Mouse (Mus musculus) induced T-regulatory cell, adult 2 months (primary cell): ENCODE results near the gene Itgb1.
A peak's percentile ranks its signal among the peaks of the same experiment; 100 is the strongest.

Source experiments
- DNase-seq: peaks from one replicate; pipeline ENCODE4 v3.0.0-alpha.2; 2012; ENCODE audit warnings: low read depth

Itgb1 gene

DNA sequence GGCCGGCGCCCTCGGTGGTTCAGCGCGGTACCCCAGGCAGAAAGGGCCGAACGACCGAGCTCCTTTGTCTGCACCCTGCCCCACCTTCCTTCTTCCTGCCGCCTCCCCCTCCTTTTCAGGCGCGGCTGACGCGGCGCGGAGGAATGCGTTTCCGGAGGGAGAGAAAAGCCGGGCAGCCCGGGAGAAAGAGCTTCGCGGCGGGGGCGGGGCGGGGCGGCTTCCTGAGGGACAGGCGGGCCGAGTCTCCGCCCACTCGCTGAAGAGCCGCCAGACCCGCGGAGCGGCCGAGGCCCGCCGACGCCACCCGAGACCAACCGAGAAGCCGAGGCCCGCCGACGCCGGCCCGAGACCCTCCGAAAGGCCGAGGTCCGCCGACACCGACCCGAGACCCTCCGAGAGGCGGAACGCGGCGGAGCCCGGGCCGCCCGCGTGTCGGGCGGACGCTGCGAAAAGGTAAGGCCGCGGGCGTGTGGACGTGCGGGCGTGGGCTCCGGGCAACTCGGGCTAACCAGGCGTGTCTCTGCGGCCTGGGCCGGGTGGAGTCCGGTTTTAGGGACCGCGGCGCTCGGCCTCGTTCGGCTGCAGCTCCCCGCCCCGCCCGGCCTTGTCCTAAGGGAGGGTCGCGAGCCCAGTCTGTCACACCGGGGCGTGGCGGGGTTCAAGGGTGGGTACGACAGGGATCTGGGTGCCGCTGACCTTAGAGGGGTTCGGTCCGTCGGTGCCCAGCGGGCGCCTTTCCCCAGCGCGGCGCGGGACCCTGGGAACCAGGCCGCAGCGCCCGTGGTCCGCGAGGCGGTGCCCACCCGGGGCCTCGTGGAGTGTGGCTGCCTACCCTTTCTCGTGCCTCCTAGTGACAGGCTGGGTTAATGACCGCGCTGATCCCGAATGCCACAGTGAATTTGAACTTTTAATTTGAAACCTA, at the start of gene Itgb1:
Gene Itgb1 (plus strand): TSS at position 148 of the 922 bp plus-strand sequence.
- DNase-seq, result peak; percentile 83

DNA sequence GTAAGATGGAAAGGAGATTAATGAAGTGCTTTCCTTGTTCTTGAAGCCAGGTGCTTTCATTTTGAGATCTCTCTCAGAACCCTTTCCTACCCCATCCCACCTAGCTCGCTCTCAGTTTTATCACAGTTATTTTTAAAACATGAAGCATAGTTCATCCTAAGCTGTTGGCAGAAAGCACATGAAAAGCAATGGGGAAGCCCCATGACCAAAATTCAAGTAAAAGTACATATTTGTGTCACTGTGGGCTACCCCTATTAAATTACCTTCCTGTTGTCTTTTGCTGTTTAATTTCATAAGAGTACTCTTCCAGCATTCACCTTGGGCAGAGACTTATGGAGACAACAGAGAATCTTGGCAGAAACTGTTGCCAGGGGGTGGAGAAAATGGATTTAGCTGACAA, 42.4 kb upstream of the Itgb1 start:
- peak; percentile 46 for DNase-seq

DNA sequence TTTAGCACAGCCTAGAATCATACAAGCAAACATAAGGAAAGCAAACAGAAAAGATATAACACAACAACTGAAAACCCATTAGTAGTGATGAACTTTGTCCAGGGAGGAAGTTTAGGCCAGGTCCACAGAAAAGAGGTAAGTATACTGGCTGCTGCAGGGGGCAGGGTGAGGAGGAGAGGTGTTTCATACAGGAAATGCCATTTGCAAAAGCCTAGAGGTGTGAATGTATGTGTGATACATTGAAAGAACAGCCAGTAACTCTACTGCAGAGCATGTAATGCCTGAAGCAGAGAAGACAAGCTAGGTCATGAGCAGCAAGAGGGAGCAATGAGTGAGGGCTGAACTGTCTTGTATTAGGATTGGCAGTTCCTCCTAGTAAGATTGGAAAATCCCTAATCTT, 40.0 kb upstream of the Itgb1 start:
- peak; percentile 52 for DNase-seq

DNA sequence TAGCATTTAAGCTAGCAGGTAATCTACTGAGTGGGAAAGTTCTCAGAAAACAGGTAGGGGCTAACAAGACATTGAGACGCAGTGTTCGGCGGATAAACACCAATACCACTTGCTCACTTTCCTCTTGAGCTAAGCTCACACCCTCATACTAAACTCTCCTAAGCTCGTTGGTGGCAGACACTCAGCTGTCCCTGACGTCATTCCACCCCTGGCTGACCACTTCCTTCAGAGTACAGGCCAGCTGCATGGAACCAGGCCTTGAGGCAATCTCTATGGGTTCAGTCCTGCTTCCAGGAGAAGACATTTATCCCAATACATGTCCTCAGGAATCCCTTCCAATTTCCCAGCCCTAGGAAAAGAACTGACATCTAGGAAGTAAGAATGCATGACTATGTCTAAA, 39.0 kb upstream of the Itgb1 start:
- peak; percentile 21 for DNase-seq

DNA sequence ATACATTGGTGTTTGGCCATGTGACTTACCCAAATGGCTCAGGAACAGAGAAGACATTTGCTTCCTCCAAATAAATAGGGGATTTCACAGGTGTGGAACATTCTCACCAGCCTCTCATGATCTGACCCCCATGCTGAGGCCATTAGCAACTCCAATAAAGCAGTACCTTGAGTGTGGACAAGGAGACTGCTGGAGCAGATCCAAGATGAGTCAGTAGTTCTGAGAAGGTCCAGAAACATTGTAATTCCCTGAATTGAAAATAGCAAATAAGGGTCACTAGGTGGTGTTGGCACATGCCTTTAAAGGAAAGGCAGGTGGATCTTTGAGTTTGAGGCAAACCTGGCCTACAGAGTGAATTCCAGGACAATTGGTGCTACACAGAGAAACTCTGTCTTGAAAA, 37.4 kb upstream of the Itgb1 start:
- DNase-seq, result no peak

DNA sequence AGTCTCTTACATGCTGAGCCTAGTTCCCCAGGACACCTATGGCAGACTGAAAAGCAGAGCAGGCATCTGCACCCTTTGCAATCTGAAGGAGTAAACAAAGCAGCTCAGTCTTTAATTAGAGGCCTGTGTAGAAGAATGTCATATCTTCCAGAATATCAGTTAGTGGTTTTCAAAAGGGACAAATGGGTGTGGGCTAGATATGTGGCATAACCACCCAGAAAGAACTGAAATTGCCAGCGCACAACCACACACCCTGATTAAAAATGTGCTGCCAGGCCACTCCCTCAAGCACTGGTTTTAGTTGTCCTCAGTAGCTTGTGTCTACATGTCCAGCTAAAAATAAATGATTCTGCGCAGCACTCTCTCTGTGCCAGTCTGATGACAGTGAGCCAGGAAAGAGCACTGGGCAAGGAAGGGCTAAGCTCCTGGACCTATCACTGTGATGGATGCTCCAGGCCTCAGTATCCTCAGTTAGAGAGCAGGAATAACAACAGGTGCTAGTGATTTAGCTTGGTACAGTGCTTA, 35.1 kb upstream of the Itgb1 start:
- DNase-seq, result peak; percentile 55

DNA sequence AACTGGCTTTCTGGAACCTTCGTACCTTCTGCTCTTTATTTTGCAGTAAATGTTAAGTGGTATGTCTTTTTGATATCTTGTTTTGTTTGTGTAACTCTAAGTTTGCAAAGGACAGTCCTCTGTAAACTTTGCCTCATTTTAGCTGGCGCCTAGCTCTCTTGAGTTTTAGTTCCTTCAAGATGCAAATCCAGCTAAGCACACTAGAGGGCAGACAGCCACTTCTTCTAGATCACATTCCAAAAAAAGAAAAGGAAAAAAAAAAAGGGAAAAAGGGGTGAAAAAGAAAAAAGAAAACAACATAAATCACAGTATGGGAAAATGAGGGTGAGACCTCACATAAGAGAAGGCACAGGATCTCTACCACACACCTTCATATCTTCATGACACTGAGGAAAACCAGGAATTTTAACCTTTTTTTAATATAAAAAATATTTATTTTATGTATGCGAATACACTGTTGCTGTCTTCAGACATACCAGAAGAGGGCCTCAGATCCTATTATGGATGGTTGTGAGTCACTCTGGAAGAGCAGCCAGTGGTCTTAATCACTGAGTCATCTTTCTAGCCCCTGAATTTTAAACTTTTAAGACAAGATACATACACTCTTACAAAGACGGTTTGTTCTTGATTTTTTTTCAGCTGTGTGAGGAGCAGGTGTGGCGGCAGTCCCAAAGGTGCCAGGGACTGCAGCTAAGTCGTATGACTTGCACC, 32.9 kb upstream of the Itgb1 start:
- DNase-seq, result peak; percentile 59

DNA sequence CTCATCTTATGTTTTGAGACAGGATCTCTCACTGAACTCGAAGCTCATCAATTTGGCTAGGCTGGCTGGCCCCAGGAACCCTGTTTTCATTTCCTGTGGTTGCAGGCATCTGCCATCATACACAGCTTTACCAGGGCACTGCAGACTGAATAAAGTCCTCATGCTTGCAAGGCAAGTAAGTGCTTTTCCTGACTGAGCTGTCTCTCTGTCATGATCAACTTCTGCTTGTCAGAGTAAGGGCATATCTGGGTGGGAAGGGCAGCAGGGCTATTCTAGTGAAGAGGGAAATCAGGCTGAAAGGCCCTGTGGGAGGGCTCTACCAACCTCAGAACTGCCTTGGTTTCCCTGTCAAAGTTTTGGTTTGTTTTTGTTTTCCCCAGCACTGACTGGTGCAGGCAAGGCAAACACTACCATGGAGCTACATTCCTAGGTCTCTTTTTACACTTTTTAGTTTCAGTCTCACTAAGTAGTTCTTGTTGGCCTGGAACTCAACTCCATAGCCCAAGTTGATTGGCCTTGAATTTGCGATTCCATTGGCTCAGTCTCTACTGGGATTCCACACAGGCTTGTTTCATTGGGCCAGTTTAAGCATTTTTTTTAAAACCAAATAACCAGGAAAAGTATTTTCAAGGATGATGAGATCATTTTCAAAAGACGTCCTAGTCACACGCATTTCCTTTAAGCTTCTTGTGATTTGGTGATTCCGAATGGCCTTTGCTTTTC, 31.7 kb upstream of the Itgb1 start:
- DNase-seq, result peak; percentile 49

DNA sequence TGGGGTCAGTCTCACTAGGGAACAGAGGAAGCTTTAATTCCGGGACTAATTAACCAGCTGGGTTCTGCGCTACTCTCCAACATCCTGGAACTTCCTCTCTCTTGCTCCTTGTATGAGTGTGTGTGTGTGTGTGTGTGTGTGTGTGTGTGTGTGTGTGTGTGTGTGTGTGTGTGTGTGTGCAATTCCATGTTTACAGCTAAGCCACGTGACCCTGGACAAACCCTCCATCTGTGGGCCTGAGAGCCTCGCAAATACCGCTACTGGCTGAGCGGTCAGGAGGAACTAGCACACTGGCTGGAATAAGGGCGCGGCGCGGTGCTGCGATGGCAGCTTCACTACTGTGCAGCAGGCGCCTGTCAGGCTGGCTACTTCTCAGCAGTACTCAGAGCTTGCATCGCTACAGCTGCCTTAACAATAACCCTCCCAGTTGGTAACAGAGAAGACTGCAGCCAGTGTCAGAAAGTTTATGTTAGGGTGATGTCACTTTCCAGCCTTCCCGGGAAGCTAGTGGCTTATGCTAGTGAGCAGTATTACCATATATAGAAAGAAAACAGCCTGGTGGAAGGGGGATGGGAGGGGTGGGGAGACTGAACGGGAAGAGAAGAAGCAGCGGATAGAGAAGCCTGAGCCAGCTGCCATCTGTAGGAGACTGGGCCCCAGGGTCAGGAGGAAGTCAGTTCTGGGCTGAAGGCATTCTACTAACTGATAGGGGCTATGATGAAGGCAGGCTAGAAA, 30.9 kb upstream of the Itgb1 start:
- peak; percentile 37 for DNase-seq

DNA sequence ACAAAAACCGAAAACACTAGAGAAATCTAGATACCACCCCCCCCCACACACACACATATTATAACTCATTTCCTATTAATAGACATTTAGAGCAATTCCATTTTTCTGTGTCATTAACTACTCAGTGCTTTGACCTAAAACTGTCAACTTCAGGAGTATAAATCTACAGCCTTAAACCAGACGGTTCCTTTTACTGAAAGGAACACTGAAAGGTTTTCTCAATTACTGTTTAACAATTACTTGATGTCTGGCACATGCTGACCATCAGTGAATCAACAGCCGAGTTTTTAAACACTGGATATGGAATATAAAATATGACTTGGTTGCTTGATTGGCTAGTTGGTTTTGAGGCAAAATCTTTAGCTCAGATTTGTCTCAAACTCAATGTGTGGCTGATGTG, 23.3 kb upstream of the Itgb1 start:
- no peak for DNase-seq

DNA sequence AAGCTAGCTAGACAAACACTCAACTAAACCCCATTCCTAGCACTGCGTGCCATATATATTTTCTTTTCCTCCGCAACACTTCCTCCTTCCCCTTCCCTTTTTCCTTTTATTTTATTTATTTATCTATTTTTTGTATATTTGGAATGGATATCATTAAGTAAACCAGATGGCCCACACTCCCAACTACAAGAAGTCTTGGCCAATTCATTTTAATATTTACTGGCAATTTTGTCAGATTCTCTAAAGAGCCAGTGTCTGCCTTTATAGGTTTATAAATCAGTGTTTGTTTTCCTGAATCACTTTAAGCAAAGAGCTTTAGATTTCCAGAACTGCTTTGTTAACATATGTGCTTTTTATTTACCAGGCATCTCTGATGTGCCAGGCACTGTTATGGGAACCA, 22.8 kb upstream of the Itgb1 start:
- DNase-seq, result no peak

DNA sequence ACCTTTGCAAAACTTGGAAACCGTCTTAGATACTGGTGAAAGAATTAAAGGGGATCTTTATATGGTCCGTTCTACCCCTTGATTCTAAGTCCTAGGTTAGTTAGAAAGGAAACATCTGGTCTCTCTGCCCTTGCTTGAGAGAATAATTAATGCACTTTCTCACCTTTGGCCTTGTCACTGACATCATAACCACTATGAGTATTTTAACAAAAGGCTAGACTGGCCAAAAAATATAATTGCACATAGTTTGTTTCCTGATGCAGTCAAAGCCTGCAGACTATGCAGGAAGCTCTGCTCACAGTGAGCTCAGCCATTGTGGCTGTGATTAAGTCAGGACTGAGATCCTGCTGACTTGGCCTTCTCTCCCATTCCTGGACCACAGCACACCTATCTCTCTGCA, 22.3 kb upstream of the Itgb1 start:
- DNase-seq, result no peak

DNA sequence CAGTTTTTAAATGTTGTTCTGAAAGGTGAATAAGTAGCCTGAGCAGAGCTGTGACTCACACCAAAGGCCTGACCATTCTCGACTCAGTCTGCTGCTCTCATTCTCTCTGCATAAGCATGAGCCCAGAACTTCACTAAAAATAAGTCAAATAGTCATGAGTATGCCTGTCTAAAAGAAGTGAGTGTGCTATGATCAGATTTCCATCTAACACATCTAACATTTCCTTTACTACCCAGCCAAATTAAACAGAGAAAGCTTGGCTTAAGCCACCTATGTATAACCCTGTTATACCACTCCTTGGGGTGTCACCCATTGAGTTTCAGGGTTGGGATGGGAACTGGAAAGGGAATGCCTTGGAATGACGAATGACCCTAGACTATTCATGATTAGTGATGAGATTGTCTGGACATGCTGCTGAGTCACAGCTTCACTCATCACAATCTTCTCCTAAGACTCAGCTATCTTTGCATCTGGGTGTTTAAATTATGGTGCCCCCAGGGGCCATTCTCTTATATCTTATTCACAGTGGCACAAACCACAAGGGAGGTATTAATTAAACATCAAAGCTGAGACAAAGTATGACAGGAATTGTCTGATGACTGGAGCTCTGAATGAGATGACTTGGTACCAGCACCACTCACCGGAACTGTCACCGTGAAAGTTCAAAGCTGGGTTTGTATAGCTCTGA, 18.7 kb upstream of the Itgb1 start:
- no peak for DNase-seq

DNA sequence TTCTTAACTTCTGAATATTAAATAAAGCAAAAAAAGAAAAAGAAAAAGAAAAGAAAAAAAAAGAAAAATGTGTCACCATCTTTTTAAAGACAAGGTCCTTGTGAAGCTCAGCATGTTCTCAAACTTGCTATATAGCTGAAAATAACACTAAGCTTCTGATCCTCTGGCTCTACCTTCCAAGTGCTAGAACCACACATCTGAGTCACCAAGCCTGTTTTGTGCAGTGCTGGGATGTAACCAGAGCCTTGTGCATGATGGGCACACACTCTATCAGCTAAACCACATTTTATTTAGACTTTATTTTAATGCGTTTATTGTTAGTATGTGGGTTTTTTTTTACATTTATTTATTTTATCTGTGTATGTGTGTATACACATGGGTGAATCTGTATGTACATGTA, 13.6 kb upstream of the Itgb1 start:
- DNase-seq, result no peak

DNA sequence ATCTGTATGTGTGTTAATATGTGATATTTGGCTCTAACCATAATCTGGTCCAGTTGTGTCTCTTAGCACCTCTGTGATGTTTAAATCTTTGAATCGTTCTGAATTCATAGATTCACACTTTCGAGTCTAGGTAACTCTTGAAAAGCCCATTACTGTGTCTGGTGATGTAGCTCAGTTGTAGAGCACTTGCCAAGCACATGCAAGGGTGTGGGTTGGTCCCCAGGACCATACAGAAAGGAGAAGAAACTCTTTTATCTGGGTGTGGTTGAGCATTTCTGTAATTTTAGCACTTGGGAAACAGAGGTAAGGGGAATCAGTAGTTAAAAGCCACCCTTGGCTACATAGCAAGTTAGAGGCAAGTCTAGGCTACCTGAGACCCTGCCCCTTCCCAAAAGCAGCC, 13.0 kb upstream of the Itgb1 start:
- no peak for DNase-seq

DNA sequence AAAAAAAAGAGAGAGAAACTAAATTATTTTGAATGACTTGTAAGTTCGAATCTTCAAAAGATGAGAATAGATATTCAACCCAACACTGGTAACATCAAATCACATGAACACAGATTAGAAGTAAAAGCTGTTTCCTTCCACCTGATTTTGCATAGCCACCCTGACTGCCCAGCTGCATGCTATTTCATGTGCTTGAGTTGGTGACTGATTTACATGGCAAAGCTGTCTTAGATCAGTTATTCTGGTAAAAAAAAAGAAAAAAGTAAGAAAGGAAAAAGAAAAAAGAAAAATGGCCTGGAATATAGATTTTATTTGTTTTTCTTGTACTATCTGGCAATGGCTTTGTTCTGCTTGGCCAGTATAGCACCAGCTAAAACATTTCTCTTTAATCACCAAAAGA, 12.5 kb upstream of the Itgb1 start:
- DNase-seq, result no peak

DNA sequence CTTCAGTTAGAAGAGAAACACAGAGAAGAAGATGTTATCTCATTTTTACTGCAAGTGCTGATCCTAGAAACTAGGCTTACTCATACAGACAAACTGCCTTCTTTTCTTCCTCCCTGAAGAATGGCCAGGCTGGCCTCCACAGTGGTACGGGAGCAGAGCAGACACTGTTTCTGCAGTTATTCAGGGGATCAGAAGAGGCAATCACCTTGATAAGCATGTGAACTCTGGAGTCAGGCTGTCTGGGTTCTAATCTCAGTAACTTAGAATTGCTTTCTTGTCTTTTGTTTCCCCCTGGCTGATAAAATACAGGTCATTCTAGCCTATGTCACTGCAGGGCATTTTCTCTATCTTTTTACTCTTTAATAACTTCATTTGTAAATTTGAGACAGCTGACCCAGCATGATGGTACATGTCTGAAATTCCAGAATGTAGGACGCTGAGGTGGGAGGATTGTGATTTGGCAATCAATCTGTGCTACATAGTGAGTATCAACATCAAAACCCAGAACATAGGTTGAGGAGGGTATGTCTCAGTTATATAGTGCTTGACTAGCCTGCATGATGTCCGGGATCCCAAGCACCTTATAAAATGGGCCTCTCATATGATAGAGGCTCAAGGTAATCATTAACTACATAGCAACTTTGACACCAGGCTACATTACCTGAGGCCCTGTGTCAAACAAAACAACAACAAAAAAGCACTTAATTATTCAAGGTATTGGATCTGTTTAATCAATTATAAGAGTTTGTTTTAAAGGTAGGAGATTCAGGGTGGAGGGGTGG, 9.4 kb upstream of the Itgb1 start:
- DNase-seq, result no peak

DNA sequence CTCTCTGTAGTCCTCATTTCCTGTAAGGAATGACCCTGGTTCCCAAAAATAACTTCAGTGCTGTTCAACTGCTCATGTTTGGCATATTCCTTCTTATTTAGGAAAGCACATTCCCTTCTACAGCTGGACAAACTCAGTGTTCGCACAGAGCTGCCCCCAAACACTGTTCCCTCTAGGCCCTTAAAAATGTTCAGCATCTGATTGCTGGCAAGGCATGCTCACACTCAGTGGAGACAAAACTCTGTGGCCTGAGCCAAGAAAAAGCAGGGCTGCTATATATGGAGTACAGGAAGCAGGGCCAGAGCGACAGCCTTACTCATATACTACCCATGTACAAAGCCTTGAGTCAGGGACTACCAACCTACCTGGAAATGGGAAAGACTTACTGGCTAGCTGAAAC, 5.5 kb upstream of the Itgb1 start:
- DNase-seq, result no peak

DNA sequence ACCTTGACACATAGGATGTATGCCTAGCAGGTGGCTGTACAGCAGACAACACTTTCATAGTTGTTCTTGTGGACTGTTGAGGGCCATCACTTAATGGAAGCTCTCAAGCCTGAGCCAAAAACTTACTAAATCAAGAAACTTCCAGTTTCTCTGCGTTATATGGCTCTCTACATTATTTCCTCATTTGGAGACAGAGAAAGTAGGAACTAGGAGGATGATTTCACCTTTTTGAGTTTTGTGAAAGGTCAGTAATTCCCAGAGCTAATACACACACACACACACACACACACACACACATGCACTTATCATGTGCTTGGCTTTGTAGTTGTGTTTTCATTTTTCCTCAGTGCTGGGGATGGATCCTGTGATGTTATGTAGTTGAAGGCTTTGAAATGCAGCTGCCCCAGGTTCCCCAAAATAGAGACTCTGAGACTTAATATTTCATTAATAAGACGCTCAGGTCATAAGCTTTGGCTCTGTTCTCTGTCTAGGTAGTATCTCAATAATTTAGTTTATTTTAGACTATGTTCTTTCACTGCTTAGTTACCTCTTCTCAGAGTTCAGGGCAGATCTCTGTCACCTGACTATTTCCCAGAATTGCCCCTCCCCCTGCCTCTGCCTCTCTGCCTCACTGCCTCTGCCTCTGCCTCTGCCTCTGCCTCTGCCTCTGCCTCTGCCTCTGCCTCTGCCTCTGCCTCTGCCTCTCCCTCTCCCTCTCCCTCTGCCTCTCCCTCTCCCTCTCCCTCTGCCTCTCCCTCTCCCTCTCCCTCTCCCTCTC, 4.7 kb upstream of the Itgb1 start:
- DNase-seq, result no peak

DNA sequence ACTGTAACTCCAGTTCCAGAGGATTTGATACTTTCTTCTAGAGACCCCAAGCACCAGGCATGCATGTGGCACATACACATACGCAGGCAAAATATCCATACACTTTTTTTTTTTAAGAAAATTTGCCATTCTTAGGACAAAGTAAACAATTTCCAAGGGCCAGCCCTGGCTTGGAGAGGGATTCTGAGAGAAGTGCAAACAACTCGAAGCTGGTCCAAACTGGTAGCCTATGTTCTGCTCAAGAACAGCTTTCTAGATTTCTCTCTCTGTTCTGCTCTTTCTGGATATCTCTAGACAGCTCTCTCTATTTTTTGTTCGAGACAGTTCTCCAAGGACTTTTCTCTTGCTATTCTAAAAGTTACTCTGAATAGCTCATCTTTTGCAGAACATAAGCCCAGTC, 3.5 kb upstream of the Itgb1 start:
- DNase-seq, result no peak
